32 mouse cellular contexts compared by ENCODE assay signal in genomic region chr11:50402481-50402880, GRCm38 (mm10). TPM values are rescaled to one million over a fixed set of nuclear protein-coding genes. Genes with fewer than 3 reads are reported as not detected.
DNase-seq lines count a peak whose midpoint lies in the region; ATAC-seq lines count a peak whose summit lies in the region.
"Had no signal": no experiment of that assay in that cellular context is flagged by ENCODE, and none has a peak within 500 bp of the region (broad histone marks: within the 10 kb centered on the region; RNA-seq: fewer than 3 reads in every experiment).

No protein-coding gene starts in this region.

- H3K4me3 ChIP-seq in heart, embryonic 13.5 days = no peak overlapping the region
- no peak overlapping the region for H3K4me3 ChIP-seq in kidney, embryonic 15.5 days (replicated peaks)
- H3K4me3 ChIP-seq: embryonic facial prominence, embryonic 13.5 days; forebrain, embryonic 10.5 days; heart, embryonic 12.5 days; hindbrain, embryonic 12.5 days; intestine, embryonic 15.5 days; limb, embryonic 10.5 days; limb, embryonic 15.5 days; liver, embryonic 15.5 days had no signal

- H3K4me1 ChIP-seq in heart, embryonic 13.5 days = peaks cover 20% of the 10 kb centered on the region
- no peaks in the 10 kb centered on the region for H3K4me1 ChIP-seq in kidney, embryonic 15.5 days
- H3K4me1 ChIP-seq: embryonic facial prominence, embryonic 13.5 days; forebrain, embryonic 10.5 days; hindbrain, embryonic 12.5 days; intestine, embryonic 15.5 days; limb, embryonic 10.5 days; limb, embryonic 15.5 days; liver, embryonic 15.5 days had no signal

- 85% methylated on average over 3 of the region's 3 CpGs for WGBS in heart, embryonic 13.5 days
- WGBS in kidney, embryonic 15.5 days = 94% methylated on average over 3 of the region's 3 CpGs

- no peaks in the 10 kb centered on the region for H3K9me3 ChIP-seq in heart, embryonic 13.5 days
- H3K9me3 ChIP-seq in kidney, embryonic 15.5 days (replicated peaks) = no peaks in the 10 kb centered on the region
- H3K9me3 ChIP-seq: embryonic facial prominence, embryonic 13.5 days; forebrain, embryonic 10.5 days; heart, embryonic 12.5 days; hindbrain, embryonic 12.5 days; intestine, embryonic 15.5 days; limb, embryonic 10.5 days; limb, embryonic 15.5 days; liver, embryonic 15.5 days had no signal

- H3K27ac ChIP-seq in heart, embryonic 13.5 days (replicated peaks) = peak overlapping the region; percentile 80
- H3K27ac ChIP-seq in kidney, embryonic 15.5 days = no peak overlapping the region
- H3K27ac ChIP-seq: embryonic facial prominence, embryonic 13.5 days; forebrain, embryonic 10.5 days; hindbrain, embryonic 12.5 days; hindbrain, postnatal 0 days; intestine, embryonic 15.5 days; limb, embryonic 10.5 days; limb, embryonic 15.5 days; liver, embryonic 15.5 days had no signal

- peaks cover 81% of the 10 kb centered on the region for H3K36me3 ChIP-seq in heart, embryonic 13.5 days
- H3K36me3 ChIP-seq in kidney, embryonic 15.5 days = peaks cover 87% of the 10 kb centered on the region

- no peak overlapping the region for H3K4me2 ChIP-seq in heart, embryonic 13.5 days
- no peak overlapping the region for H3K4me2 ChIP-seq in kidney, embryonic 15.5 days
- H3K4me2 ChIP-seq: embryonic facial prominence, embryonic 13.5 days; hindbrain, embryonic 12.5 days; intestine, embryonic 15.5 days; limb, embryonic 15.5 days; liver, embryonic 15.5 days; lung, embryonic 14.5 days had no signal

- H3K9ac ChIP-seq in heart, embryonic 13.5 days = no peak overlapping the region
- H3K9ac ChIP-seq in kidney, embryonic 15.5 days = no peak overlapping the region
- H3K9ac ChIP-seq: embryonic facial prominence, embryonic 13.5 days; forebrain, postnatal 0 days; heart, embryonic 12.5 days; hindbrain, embryonic 12.5 days; intestine, embryonic 15.5 days; limb, embryonic 15.5 days; liver, embryonic 15.5 days; lung, embryonic 14.5 days had no signal

- no peak for ATAC-seq in heart, embryonic 13.5 days (ENCODE audit: extremely low read depth, insufficient number of reproducible peaks, low FRiP score, low TSS enrichment)
- no peak for ATAC-seq in kidney, embryonic 15.5 days (replicated peaks; ENCODE audit: low FRiP score)
- ATAC-seq: CD4-positive, CD25-positive, alpha-beta regulatory T cell, adult 4 months; forebrain, postnatal 0 days; intestine, embryonic 15.5 days had no signal

- no peaks in the 10 kb centered on the region for H3K27me3 ChIP-seq in heart, embryonic 13.5 days (replicated peaks)
- H3K27me3 ChIP-seq in kidney, embryonic 15.5 days = no peaks in the 10 kb centered on the region
- H3K27me3 ChIP-seq: embryonic facial prominence, embryonic 13.5 days; hindbrain, embryonic 12.5 days; intestine, embryonic 15.5 days; limb, embryonic 15.5 days; liver, embryonic 15.5 days had no signal

- no peak for DNase-seq in heart, postnatal 4 days
- peak; percentile 57 for DNase-seq in kidney, adult 11 months
- no peak for DNase-seq in kidney, postnatal 14 days
- peak; percentile 29 to 59 for DNase-seq in kidney, postnatal 25 days
- no peak for DNase-seq in testis, postnatal 10 days (ENCODE audit: low spot score)
- DNase-seq: adrenal gland, postnatal 36 days; cerebellum, adult 18-20 months; cerebellum, postnatal 10 days; forebrain, postnatal 0 days; layer of hippocampus, adult 9-11 months; lung, embryonic 14.5 days; lung, postnatal 14 days; midbrain, embryonic 14.5 days had no signal

RNA-seq across cellular contexts. Expression of gene Hnrnph1, which starts 25.7 kb away (rescaled TPM):
- 232 and 238 TPM in 2 replicates for polyA plus RNA-seq in heart, embryonic 13.5 days (2015; fragmentation: Nextera tagmentation; extraction: Ambion mirVana)
- 100 to 1,000 TPM; 191 to 216 TPM for total RNA-seq in heart, postnatal 4 days (2021)
- polyA plus RNA-seq in kidney, embryonic 15.5 days (2015; fragmentation: Nextera tagmentation; extraction: Ambion mirVana) = 498 and 501 TPM in 2 replicates

RNA-seq across cellular contexts. Expression of gene Rufy1, which starts 28.4 kb away (rescaled TPM):
- 19.5 and 22.2 TPM in 2 replicates for polyA plus RNA-seq in heart, embryonic 13.5 days (2015; fragmentation: Nextera tagmentation; extraction: Ambion mirVana)
- 10 to 100 TPM; 27.1 to 27.9 TPM for total RNA-seq in heart, postnatal 4 days (2021)
- polyA plus RNA-seq in kidney, embryonic 15.5 days (2015; fragmentation: Nextera tagmentation; extraction: Ambion mirVana) = 25.7 and 27.9 TPM in 2 replicates

RNA-seq across cellular contexts. Expression of gene Cby3, which starts 48.2 kb away (rescaled TPM):
- polyA plus RNA-seq in heart, embryonic 13.5 days (2015; fragmentation: Nextera tagmentation; extraction: Ambion mirVana) = not detected in 2 replicates
- not detected for total RNA-seq in heart, postnatal 4 days (2021)
- 0.78 and 1.3 TPM in 2 replicates for polyA plus RNA-seq in kidney, embryonic 15.5 days (2015; fragmentation: Nextera tagmentation; extraction: Ambion mirVana)
- total RNA-seq: adrenal gland, adult 18-20 months; adrenal gland, postnatal 36 days; common myeloid progenitor, adult 5-6 weeks; forebrain, postnatal 0 days; gastrocnemius, adult 8-10 months; gastrocnemius, postnatal 4 days; left cerebral cortex, postnatal 10 days; monocyte, adult 5-6 weeks had no signal
- polyA plus RNA-seq: CD4-positive, CD25-positive, alpha-beta regulatory T cell, adult 4 months; liver, embryonic 15.5 days; thymus, postnatal 0 days had no signal

Comparison
In these comparisons a context has a peak if more than half of its experiments do, and no peak if none do; other contexts are left out.
1. DNase-seq: peak in kidney, adult 11 months (single experiment) and kidney, postnatal 25 days (2 of 2); none in heart, postnatal 4 days (single experiment), kidney, postnatal 14 days (single experiment) and testis, postnatal 10 days (single experiment).